Comparison of ENCODE assay signal across 11 mouse cellular contexts in genomic region chr9:103434116-103434515, GRCm38 (mm10). TPM values are rescaled to one million over a fixed set of nuclear protein-coding genes. Genes with fewer than 3 reads are reported as not detected.
DNase-seq lines count a peak whose midpoint lies in the region; ATAC-seq and TF ChIP-seq lines count a peak whose summit lies in the region.
"Had no signal": no experiment of that assay in that cellular context is flagged by ENCODE, and none has a peak within 500 bp of the region (broad histone marks: within the 10 kb centered on the region; RNA-seq: fewer than 3 reads in every experiment).

No protein-coding gene starts in this region.

- peak; percentile 76 for TF ChIP-seq CTCF in liver, postnatal 0 days (IDR thresholded peaks at IDR 0.05; ENCODE audit: low read depth)

- peaks cover 78% of the 10 kb centered on the region for H3K4me1 ChIP-seq in heart, embryonic 13.5 days
- H3K4me1 ChIP-seq in liver, postnatal 0 days (ENCODE audit: insufficient read depth) = no peaks in the 10 kb centered on the region

- TF ChIP-seq EP300 in liver, postnatal 0 days (IDR thresholded peaks at IDR 0.05; ENCODE audit: low read depth) = no peak

- H3K36me3 ChIP-seq in heart, embryonic 13.5 days = no peaks in the 10 kb centered on the region
- H3K36me3 ChIP-seq in liver, postnatal 0 days (replicated peaks; ENCODE audit: insufficient read depth, low read length) = no peaks in the 10 kb centered on the region
- H3K36me3 ChIP-seq: G1E; lung, embryonic 15.5 days had no signal

- no peak overlapping the region for H3K4me3 ChIP-seq in heart, embryonic 13.5 days
- H3K4me3 ChIP-seq in liver, postnatal 0 days (ENCODE audit: low read depth, low read length) = no peak overlapping the region
- H3K4me3 ChIP-seq: lung, embryonic 15.5 days had no signal

- H3K27ac ChIP-seq in heart, embryonic 13.5 days (replicated peaks) = peak overlapping the region; percentile 8; the same call in 1 of the 2 replicates
- no peak overlapping the region for H3K27ac ChIP-seq in liver, postnatal 0 days (ENCODE audit: low read depth)
- H3K27ac ChIP-seq: lung, embryonic 15.5 days had no signal

- no peak for ATAC-seq in heart, embryonic 13.5 days (ENCODE audit: extremely low read depth, insufficient number of reproducible peaks, low FRiP score, low TSS enrichment)
- 0 out of 2 replicates have a peak, but pooled peaks have one; percentile 35 for ATAC-seq in liver, postnatal 0 days
- no peak for ATAC-seq in erythroid progenitor cell, adult 5-6 weeks (replicated peaks; ENCODE audit: low FRiP score, poor library complexity, severe bottlenecking)

- no peak for DNase-seq in heart, adult 8-10 months (ENCODE audit: low spot score)
- DNase-seq in 3T3-L1 (ENCODE audit: low read depth, low spot score) = peak; percentile 63
- peak; percentile 36 for DNase-seq in brain, adult 2 months (ENCODE audit: low read depth, low spot score)
- DNase-seq in liver, postnatal 0 days = peak; percentile 30
- DNase-seq in cerebellum, postnatal 10 days = no peak
- no peak for DNase-seq in cerebellum, adult 18-20 months
- DNase-seq: gastrocnemius, postnatal 14 days had no signal

- H3K9me3 ChIP-seq in heart, embryonic 13.5 days = no peaks in the 10 kb centered on the region
- H3K9me3 ChIP-seq in liver, postnatal 0 days (ENCODE audit: low read length) = no peaks in the 10 kb centered on the region
- H3K9me3 ChIP-seq: lung, embryonic 15.5 days had no signal

- H3K27me3 ChIP-seq in heart, embryonic 13.5 days (replicated peaks) = no peaks in the 10 kb centered on the region
- H3K27me3 ChIP-seq in liver, postnatal 0 days (ENCODE audit: insufficient read depth, low read length) = no peaks in the 10 kb centered on the region
- H3K27me3 ChIP-seq: lung, embryonic 15.5 days had no signal

- no peak overlapping the region for H3K9ac ChIP-seq in heart, embryonic 13.5 days
- H3K9ac ChIP-seq in liver, postnatal 0 days (replicated peaks) = no peak overlapping the region
- H3K9ac ChIP-seq: lung, embryonic 15.5 days had no signal

- 50% methylated on average over 4 of the region's 4 CpGs for WGBS in heart, embryonic 13.5 days
- WGBS in liver, postnatal 0 days (ENCODE audit: insufficient replicate concordance) = 43% methylated on average over 4 of the region's 4 CpGs

- H3K4me2 ChIP-seq in heart, embryonic 13.5 days = no peak overlapping the region
- no peak overlapping the region for H3K4me2 ChIP-seq in liver, postnatal 0 days (ENCODE audit: low read depth, low read length)
- H3K4me2 ChIP-seq: lung, embryonic 15.5 days had no signal

RNA-seq across cellular contexts. Expression of gene Bfsp2, which starts 46.1 kb away (rescaled TPM):
- 0.69 and 1.1 TPM in 2 replicates for polyA plus RNA-seq in heart, embryonic 13.5 days (2015; fragmentation: Nextera tagmentation; extraction: Ambion mirVana)
- 1 to 10 TPM in 1 of 4 experiments, under 1 TPM in 3; 0.72 to 1.3 (median 0.74) TPM for total RNA-seq in heart, adult 8-10 months (2022)
- polyA plus RNA-seq in liver, postnatal 0 days (2015; fragmentation: Nextera tagmentation; extraction: Ambion mirVana) = 5.5 and 6.3 TPM in 2 replicates
- 1.8 and 2.1 TPM in 2 replicates for total RNA-seq in erythroid progenitor cell, adult 5-6 weeks (2015; ENCODE audit: low replicate concordance)
- total RNA-seq in erythroid progenitor cell, adult 5-6 weeks (2017; ENCODE audit: low replicate concordance) = 5.4 TPM in 1 of 2 replicates, not detected in the other
- total RNA-seq: G1E had no signal
- polyA plus RNA-seq: G1E had no signal

Comparison
In these comparisons a context has a peak if more than half of its experiments do, and no peak if none do; other contexts are left out.
1. DNase-seq: peak in 3T3-L1 (single experiment), brain, adult 2 months (single experiment) and liver, postnatal 0 days (single experiment); none in heart, adult 8-10 months (single experiment), cerebellum, postnatal 10 days (0 of 2) and cerebellum, adult 18-20 months (0 of 2).